Mouse (Mus musculus) cerebellum, adult 2 months (tissue): Measurements from ENCODE around the gene Upf2. TPM values are rescaled to one million over a fixed set of nuclear protein-coding genes. Genes with fewer than 3 reads are reported as not detected.

Experiments used
- DNase-seq, 2 experiments: peaks; one replicate each; pipeline ENCODE4 v3.0.0; 2021
- H3K27ac ChIP-seq: fragments of 200-500 bp; 2 replicates; pipeline ENCODE4 v1.5.1; 2012; ENCODE audit warnings: low read length, control low read depth, inconsistent platforms; ENCODE audit not compliant: insufficient read depth
- H3K27me3 ChIP-seq: fragments of 200-500 bp; 2 replicates; pipeline ENCODE4 v1.6.1; 2012; ENCODE audit warnings: inconsistent platforms, mild to moderate bottlenecking, low read length, moderate library complexity; ENCODE audit not compliant: control insufficient read depth, insufficient read depth
- H3K4me1 ChIP-seq: fragments of 200-500 bp; 2 replicates; pipeline ENCODE4 v1.6.1; 2011; ENCODE audit warnings: low read length; ENCODE audit not compliant: control insufficient read depth, insufficient read depth
- H3K4me3 ChIP-seq: fragments of 200-500 bp; replicated peaks from 2 replicates; pipeline ENCODE3; 2011; ENCODE audit warnings: mild to moderate bottlenecking, low read depth, low read length, control low read depth; ENCODE audit not compliant: insufficient read depth
- CTCF ChIP-seq: fragments of 200-500 bp; IDR thresholded peaks from 2 replicates; pipeline ENCODE4 v1.5.1; 2011; ENCODE audit warnings: low read depth, mild to moderate bottlenecking, control low read depth, low read length, moderate library complexity, borderline replicate concordance; ENCODE audit not compliant: insufficient read depth
- POLR2A ChIP-seq: fragments of 200-500 bp; IDR thresholded peaks from 2 replicates; pipeline ENCODE4 v1.6.1; 2011; ENCODE audit warnings: low read length, control low read depth, borderline replicate concordance; ENCODE audit not compliant: insufficient read depth
- WGBS: fragments of 180-500 bp; shearing (Covaris S2); methylation state at CpG from one replicate; pipeline ENCODE4 v1.1.7; 2018; 5-methylcytosine and 5-hydroxymethylcytosine counted together
- polyA plus RNA-seq: library from polyadenylated mRNA; depleted of rRNA; stranded (reverse); fragments of >200 nt; gene quantifications from 2 replicates; pipeline ENCODE4 v1.2.3, GENCODE M21; 2012; rRNA removed

The Upf2 gene
- polyA plus RNA-seq: 19.3 and 21.8 TPM in 2 replicates

- Histone ChIP-seq H3K4me1 (no peaks in the 10 kb centered on the region; the same call in 1 of the 2 replicates), H3K4me3 (peak within 1 kb of the TSS; percentile 82), H3K27me3 (no peaks in the 10 kb centered on the region), H3K27ac (peak within 1 kb of the TSS; percentile 97)
- DNase-seq: peak; percentile 95 to 96
- WGBS: under 1% methylated on average over 46 of the region's 54 CpGs
- TF ChIP-seq CTCF (no peak), POLR2A (peak; percentile 51)
These were observed at the start of gene Upf2 for GRCm38 (mm10) chr2:5950766-5951595. TSS of gene Upf2 (plus strand) at chr2:5951469.

DNA sequence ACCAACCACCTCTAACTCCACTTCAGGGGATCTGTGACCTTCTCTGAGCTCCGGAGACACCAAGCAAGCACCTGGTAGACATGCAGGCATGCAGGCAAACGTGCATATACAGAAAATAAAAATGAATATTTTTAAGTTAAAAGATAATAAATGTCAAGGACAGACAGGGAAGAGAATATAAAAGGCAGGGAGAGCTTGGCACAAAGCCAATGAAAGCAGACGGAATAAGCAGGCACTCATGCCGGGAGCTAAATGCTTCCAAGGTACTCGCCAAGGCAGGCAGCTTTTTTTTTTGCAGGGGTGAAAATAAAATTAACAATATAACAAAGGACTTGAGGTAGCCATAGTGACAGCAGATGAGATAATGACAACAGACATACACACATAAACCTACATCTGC is 45.2 kb upstream of the Upf2 start:
- Histone ChIP-seq H3K4me3 (no peak overlapping the region), H3K27ac (no peak overlapping the region), H3K4me1 (no peaks in the 10 kb centered on the region), H3K27me3 (no peaks in the 10 kb centered on the region)
- 22% methylated on average over 5 of the region's 5 CpGs for WGBS
- no peak for TF ChIP-seq CTCF
- TF ChIP-seq POLR2A: no peak
- DNase-seq: peak; percentile 40 to 71

DNA sequence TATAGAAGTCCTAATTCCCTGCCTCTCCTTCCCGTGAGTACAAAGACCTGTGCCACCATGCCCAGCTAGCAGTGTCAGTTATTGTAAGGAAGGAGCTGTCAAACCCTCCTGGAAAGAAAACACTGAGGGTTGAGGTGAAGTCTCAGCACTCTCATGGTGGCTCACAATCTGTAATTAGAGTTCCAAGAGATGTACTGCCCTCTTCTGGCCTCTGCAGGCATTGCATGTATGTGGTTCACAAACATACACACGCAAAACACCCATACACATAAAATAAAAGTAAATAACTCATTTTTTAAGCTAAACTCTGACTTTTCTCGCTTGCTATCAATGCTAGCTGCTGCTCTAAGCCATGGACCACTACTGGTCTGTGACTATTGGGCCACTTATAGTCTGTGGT is 44.6 kb upstream of the Upf2 start:
- no peak for DNase-seq
- TF ChIP-seq CTCF (peak; percentile 33; the same call in 1 of the 2 replicates), POLR2A (no peak)
- Histone ChIP-seq H3K4me3 (no peak overlapping the region), H3K27ac (no peak overlapping the region), H3K27me3 (no peaks in the 10 kb centered on the region), H3K4me1 (no peaks in the 10 kb centered on the region)
- 54% methylated on average over 3 of the region's 3 CpGs for WGBS

- Histone ChIP-seq H3K27ac (no peak overlapping the region), H3K4me1 (no peaks in the 10 kb centered on the region), H3K27me3 (no peaks in the 10 kb centered on the region), H3K4me3 (no peak overlapping the region)
- 29% methylated on average over 16 of the region's 16 CpGs for WGBS
- DNase-seq: no peak
- TF ChIP-seq CTCF (no peak), POLR2A (no peak)
These were observed 39.8 kb upstream of the Upf2 start for GRCm38 (mm10) chr2:5911282-5911965.

- Histone ChIP-seq H3K4me1 (no peaks in the 10 kb centered on the region), H3K27me3 (no peaks in the 10 kb centered on the region), H3K4me3 (no peak overlapping the region), H3K27ac (no peak overlapping the region)
- DNase-seq: no peak
- TF ChIP-seq POLR2A: no peak
- TF ChIP-seq CTCF: no peak
- WGBS: 95% methylated on average over 6 of the region's 6 CpGs
These were observed 28.4 kb upstream of the Upf2 start for GRCm38 (mm10) chr2:5922823-5923222.

DNA sequence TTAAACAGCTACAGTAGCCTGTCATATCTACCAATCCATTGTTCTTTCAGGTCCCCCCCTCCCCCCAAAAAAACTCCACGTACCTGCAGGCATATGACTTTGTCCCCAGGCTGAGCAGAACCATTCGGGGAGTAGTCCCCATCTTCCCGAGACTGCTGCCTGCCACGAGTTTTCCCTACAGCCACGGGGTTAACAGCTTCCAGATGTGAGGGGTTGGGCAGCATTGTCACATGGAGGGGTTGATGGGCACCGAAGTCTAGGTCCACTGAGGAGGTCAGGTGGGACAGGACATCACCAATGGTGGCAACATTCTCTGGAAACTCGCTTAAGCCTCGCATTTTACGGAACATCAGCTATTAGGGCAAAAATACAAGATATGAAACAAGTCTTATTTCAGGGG is 27.5 kb upstream of the Upf2 start:
- 83% methylated on average over 9 of the region's 9 CpGs for WGBS
- H3K4me1 ChIP-seq: no peaks in the 10 kb centered on the region
- no peaks in the 10 kb centered on the region for H3K27me3 ChIP-seq
- no peak overlapping the region for H3K27ac ChIP-seq
- TF ChIP-seq CTCF (no peak), POLR2A (no peak)
- no peak for DNase-seq
- H3K4me3 ChIP-seq: no peak overlapping the region

GRCm38 (mm10) chr2:5927481-5927880 is 23.8 kb upstream of the Upf2 start:
- 95% methylated on average over 5 of the region's 5 CpGs for WGBS
- H3K27ac ChIP-seq: no peak overlapping the region
- no peak for DNase-seq

More at GRCm38 (mm10) chr2:5927481-5927880, 23.8 kb upstream of the Upf2 start:
- Histone ChIP-seq H3K4me1 (no peaks in the 10 kb centered on the region), H3K27me3 (no peaks in the 10 kb centered on the region), H3K4me3 (no peak overlapping the region)
- TF ChIP-seq CTCF: no peak
- TF ChIP-seq POLR2A: no peak
